Mouse (Mus musculus) kidney, adult 11 months (tissue): Measurements from ENCODE around the gene Efcab9.
"Not testable (repeated sequence)": the region's sequence is repeated elsewhere in the genome, so short reads cannot be mapped to it uniquely, and the experiment has no call there.

Experiments
- DNase-seq: peaks from one replicate; pipeline ENCODE4 v3.0.0; 2022

Efcab9 gene

GRCm38 (mm10) chr11:32535646-32536045, 3.8 kb upstream of the Efcab9 start:
- no peak for DNase-seq

DNA sequence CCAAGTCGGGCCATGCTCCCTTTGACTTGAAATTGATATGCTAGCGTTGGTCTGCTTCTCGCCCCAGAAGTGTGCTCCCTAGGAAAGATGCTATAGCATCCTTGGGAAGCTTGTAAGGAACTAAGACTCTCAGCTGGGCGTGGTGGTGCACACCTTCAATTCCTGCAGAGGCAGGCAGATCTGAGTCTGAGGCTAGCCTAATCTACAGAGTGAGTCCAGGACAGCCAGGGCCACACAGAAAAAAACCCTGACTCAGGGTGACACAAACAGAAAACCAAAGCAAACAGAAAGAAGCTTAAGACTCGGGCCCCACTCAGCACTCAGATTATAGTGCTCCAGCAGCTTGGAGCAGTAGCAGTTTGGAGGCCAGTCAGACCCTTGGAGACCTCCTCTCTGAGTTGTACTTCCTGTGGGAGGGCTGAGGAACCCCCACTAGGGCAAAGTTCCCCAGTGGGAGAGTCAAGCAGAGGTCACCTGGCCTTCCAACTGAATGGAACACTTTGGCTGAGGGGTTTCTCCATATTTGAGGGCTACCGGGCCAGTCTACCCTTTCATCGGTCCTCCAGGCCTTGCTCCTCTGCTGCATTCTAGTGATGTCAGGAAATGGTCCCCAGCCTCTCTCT, 2.7 kb upstream of the Efcab9 start:
- no peak for DNase-seq

DNA sequence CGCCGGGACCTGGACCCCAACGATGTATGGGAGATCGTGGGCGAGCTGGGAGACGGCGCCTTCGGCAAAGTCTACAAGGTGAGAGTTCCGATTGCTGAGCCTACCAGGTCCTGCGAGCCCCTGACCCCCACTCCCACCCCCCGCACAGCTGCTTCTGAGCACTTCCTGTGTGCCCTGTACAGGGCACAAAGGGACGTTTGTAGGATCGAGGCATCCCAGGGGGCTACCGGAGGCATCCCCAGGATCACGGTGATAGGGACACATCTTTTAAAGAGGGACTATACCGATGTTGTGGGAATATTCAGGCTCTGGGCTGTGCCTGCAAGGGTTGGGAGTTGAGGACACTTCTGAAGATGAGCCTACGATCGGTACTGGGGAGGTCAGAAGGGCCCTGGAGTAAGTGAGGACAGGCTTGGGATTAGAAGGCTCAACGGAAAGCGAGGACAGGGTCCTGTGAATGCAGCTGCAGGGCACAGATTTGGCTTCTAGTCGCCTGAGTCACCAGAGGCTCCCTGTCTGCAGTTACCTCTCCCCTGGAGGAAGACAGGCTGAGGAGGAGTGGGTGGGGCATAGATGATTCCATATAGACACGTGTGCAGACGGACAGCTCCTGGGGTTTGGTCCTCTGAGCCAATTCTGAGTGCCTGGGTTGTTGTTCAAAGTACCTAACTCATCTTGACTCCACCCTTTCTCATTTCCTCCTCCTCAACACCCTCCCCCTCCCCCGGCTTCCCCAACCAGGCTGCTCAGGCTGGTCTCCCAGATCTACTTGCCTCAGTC, 1.8 kb upstream of the Efcab9 start:
- DNase-seq, result peak; percentile 41

DNA sequence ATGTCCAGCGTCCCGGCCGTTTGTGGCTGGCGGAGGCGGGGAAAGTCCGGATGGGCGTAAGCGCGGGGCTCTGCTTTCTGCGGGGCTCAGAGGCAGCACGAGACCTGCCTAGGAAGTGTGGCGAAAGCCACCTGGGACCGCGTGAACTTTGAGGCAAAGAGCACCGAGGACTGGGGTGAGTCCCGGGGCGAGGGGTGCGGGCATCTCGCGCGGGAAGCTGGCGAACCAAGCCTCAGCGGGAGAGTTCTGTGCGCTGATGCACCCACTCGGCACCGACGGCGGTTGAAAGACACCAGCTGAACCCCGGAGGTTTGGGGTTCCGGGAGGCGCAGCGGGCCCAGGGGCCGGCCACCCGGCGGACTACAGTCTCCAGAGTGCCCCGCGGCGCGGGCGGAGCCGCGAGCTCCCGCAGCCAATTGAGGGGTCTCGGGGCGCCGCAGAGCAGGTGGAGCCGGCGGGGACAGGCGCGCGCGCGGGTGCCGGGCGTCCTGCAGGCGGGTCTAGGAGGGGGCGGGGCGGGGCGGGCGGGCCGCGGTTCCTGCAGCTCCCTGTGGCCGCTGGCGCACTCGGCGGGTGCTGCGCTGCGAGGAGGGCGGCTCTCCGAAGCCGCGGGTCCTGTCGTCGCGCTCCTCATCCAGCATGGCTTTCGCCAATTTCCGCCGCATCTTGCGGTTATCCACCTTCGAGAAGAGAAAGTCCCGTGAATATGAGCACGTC, 1.0 kb upstream of the Efcab9 start, which contains the start of gene Stk10:
Gene Stk10 (plus strand): TSS at position 541 of the 717 bp plus-strand sequence.
- DNase-seq, result peak; percentile 89

- DNase-seq, result no peak
These were observed 1.7 kb downstream of the Efcab9 start for GRCm38 (mm10) chr11:32530151-32530550.

- no peak for DNase-seq
These were observed 4.9 kb downstream of the Efcab9 start for GRCm38 (mm10) chr11:32527006-32527405.

DNA sequence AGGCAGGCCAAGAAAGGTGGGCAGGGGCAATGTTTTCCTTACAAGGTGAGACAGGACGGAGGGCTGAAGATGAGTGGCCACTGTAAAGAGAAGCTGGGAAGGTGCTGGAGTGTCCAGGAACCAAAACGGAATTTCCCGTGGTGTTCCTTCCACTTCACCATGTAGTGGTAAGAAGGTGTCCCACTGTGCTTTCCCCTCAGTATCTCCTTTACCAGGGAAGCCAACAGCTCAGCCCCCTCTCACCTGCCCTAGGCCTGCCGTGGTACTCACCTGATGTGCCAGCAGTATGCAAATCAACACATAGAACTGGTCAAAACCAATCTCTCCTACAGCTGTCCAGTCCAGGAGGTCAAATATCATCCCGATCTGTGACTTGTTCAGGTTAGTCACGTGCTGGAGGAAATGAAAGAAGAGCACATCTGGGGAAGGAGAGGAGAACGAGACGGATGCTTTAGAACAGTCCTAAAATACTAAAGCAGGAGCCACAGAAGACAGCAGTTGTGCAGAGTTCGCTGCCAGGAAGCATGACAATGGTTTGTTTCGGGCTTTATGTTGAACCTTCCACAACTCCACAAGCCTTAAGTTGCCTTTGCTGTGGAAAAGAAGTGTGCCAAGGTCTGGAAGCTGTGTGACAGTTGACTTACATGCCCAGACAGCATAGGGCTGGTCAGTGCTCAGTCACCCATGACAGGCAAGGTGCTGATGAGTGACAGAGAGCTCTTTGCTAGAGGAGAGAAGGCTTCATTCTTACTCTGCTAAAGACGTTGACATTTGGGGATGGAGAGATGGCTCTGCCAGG, 7.6 kb downstream of the Efcab9 start:
- DNase-seq, result no peak

DNA sequence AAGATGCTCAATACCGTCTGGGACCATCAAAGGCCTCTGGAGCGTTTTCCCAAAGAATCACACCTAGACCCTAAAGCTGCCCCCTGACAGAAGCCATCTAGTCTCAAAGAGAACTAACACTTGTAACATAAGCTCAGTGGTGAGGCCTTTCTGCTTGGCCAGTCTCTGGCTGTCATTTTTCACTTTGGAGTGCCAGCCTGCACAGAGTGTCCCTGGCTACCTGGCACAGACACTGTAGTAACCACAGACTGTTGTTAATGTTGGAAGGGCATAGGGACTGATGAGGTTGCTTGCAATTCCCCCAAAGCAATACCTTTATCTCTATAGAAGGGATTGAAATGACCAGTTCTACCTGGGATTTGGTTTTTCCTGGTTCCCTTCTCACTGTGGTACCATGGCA, 10.6 kb downstream of the Efcab9 start:
- no peak for DNase-seq

DNA sequence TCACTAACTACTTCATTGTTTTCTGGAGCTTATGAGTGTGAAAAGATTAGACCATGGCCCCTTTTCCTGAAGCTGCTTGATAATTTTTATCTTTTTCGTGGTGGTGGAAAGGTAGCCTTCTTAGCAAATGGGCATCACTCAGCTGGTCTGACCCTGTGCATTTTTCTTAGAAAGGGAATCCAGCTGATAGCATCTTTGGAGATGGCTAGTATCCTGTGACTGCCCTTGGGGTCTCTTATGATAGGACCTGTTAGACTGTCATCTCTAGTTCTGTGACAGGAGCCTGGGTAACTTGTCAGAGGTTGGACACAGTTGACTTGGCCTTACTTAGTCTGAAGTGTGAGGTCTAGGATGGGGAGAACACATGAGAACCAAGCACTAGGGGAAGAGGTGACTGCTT, 12.5 kb downstream of the Efcab9 start:
- DNase-seq, result no peak

GRCm38 (mm10) chr11:32518770-32519169, 13.1 kb downstream of the Efcab9 start:
- no peak for DNase-seq

DNA sequence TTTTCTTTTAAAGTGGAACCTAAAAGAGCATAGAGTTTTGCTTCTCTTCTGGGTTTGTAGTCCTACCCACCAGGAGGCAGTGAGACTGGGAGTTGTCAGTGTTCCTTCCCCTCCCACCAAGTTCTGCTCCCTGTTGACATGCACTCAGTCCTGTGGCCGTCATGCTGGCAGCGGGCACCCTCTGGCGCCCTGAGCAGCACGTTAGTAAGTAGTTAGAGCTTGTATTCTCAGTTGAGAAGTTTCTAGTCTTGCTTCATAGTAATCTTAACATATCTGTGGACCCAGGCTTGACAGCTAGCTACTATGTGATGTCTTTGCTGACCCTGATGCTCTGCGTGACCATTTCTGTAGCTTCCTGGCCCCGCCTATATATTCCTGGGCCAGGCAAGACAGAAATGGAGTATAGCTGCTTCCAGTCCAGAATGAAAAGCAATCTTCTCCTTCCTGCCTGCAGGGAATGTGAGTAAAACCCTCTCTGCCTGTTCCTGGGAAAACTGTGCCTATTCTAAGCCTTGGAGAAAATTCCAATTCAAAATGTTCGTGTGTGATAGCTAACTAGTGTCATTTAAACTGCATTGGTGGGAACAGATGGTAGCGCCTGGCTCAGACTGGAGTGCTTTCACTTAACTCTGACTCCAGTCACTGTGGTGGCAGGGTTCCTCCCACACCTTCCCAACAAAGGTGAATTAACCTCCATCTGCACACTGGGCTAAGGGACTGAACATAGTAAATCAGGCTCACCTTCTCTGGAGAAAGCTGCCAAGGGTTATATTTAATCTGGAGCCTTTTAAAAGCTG, 14.8 kb downstream of the Efcab9 start:
- DNase-seq, result no peak

DNA sequence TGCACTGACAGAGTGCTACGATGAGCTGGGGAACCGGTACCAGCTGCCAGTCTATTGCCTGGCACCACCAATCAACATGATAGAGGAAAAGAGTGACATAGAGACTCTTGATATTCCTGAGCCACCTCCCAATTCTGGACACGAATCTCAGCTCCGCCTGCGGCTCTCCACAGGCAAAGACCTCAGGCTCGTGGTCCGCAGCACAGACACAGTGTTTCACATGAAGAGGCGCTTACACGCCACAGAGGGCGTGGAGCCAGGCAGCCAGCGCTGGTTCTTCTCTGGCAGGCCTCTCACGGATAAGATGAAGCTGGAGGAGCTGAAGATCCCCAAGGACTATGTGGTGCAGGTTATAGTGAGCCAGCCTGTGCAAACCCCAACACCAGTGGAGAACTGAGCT, 15.8 kb downstream of the Efcab9 start:
- no peak for DNase-seq

DNA sequence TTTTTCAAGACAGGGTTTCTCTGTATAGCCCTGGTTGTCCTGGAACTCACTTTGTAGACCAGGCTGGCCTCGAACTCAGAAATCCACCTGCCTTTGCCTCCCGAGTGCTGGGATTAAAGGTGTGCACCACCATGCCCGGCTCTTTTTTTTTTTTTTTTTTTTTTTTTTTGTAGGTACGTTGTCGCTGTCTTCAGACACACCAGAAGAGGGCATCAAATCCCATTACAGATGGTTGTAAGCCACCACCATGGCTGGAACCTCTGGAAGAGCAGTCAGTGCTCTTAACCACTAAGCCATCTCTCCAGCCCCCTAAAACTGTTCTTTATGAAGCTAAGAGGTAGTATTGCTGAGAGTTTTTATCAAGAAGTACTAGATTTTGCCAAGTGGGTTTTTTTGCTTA, 17.0 kb downstream of the Efcab9 start:
- DNase-seq, result not testable (repeated sequence)

DNA sequence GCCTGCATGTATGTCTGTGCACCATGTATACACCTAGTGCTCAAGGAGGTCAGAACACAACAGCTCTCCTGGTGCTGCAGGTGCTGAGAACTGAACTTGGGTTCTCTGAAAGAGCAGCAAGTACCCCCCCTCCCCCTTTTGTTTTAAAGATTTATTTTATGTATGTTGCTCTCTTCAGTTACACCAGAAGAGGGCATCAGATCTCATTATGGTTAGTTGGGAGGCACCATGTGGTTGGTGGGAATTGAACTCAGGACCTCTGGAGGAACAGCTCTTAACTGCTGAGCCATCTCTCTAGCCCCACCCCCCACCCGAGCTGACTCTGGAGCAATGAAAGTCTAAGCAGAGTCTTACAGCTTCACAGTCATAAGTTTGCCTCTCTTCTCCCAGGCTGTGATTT, 21.0 kb downstream of the Efcab9 start:
- DNase-seq, result no peak

GRCm38 (mm10) chr11:32505091-32505739, 26.7 kb downstream of the Efcab9 start:
- DNase-seq, result no peak

- DNase-seq, result no peak
These were observed 28.2 kb downstream of the Efcab9 start for GRCm38 (mm10) chr11:32503711-32504110.

GRCm38 (mm10) chr11:32499931-32500330, 31.9 kb downstream of the Efcab9 start:
- no peak for DNase-seq

DNA sequence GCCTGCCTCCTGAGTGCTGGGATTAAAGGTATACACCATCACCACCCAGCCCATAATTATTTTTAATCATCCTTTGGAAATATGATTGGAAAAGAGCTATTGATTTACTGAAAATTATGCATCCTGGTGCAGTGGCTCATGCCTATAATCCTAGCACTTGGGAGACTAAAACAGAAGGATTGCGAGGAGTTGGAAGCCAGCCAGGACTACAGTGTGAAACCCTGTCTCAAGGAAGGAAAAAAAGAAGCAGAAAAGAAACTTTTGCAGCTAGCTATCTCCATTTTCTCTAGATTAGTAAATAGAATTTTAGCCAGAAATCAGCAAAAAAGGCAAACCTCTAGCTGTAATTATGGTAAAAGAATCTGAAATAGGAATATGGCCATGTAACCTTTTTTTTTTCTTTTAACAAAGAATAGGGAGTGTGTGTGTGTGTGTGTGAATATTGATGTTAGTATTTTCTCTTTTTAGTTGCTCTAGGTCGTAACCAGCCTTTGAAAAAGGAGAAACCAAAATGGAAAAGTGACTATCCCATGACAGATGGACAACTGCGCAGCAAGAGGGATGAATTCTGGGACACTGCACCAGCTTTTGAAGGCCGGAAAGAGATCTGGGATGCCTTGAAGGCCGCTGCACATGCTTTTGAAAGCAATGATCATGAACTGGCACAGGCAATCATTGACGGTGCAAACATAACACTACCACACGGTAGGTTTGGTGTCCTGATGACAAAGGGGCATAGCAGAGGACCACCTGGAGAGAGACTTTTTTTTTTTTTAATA, 32.9 kb downstream of the Efcab9 start:
- DNase-seq, result no peak

DNA sequence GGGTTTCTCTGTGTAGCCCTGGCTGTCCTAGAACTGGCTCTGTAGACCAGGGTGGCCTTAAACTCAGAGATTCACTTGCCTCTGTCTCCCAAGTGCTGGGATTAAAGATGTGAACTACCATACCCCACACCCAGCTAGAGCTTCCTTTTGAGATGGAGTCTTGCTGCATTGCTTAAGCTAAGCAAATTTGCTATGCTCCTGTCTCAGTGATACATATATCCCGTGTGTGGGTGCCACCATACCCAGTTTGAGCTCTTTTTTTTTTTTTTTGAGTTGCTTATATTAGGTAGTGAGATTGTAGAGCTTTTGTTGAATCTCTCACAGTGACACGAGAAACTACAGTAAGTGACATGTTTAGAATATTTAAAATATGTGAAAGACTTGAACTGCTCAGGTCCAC, 36.6 kb downstream of the Efcab9 start:
- no peak for DNase-seq

GRCm38 (mm10) chr11:32493312-32493711, 38.6 kb downstream of the Efcab9 start:
- peak; percentile 3 for DNase-seq

DNA sequence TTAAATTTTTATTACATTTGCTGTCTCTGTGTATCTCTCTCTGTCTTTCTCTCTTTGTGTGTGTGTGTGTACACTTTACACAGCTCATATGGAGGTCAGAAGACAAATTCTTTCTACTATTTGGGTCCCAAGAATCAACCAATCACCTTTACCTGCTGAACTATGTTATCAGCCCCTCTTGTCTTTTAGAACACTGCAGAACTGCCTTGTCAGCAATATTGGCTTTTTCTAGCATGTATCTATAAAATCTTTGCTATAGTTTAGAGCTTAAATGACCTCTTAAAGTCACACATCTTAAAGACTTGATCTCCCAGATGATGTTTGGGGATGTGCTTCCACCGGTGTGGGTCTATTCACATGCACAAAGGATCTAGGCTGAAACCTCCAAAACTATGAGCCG, 40.8 kb downstream of the Efcab9 start:
- no peak for DNase-seq
